Mouse (Mus musculus) MEL (cell line): ENCODE measurements around the gene Cnbd2. TPM values are rescaled to one million over a fixed set of nuclear protein-coding genes. Genes with fewer than 3 reads are reported as not detected.
A peak's percentile ranks its signal among the peaks of the same experiment; 100 is the strongest.

Experiments used
- DNase-seq: peaks from one replicate; pipeline ENCODE4 v3.0.0; 2011; ENCODE audit warnings: low read depth, low spot score
- H3K27ac ChIP-seq: 2 replicates; pipeline ENCODE4 v1.5.1; 2012; ENCODE audit warnings: low read depth, mild to moderate bottlenecking, control low read depth, low read length, moderate library complexity; ENCODE audit not compliant: control insufficient read depth
- H3K27me3 ChIP-seq, 2 experiments: fragments of 150-350 bp in 1 of 2; sonication (generic) in 1 of 2; 2 replicates each; pipeline ENCODE4 v1.6.1; 2012; ENCODE audit warnings: low read length in 2 of 2, mild to moderate bottlenecking in 2 of 2, improper control_type of control experiment in 1 of 2, moderate library complexity in 1 of 2; ENCODE audit not compliant: insufficient read depth in 2 of 2, control insufficient read depth in 1 of 2
- H3K36me3 ChIP-seq, 2 experiments: 2 replicates each; pipeline ENCODE4 v1.6.1; 2012 to 2014; ENCODE audit warnings: low read length in 2 of 2, improper control_type of control experiment in 1 of 2, inconsistent platforms in 1 of 2, mild to moderate bottlenecking in 1 of 2; ENCODE audit not compliant: insufficient read depth in 2 of 2, control insufficient read depth in 1 of 2
- H3K4me1 ChIP-seq, 2 experiments: fragments of 150-350 bp in 1 of 2; sonication (generic) in 1 of 2; 2 replicates each; pipeline ENCODE4 v1.6.1; 2012; ENCODE audit warnings: low read length in 2 of 2, improper control_type of control experiment in 1 of 2, mild to moderate bottlenecking in 1 of 2; ENCODE audit not compliant: insufficient read depth in 2 of 2, control insufficient read depth in 1 of 2
- H3K4me3 ChIP-seq, 2 experiments: fragments of 150-350 bp in 1 of 2; sonication (generic) in 1 of 2; 2 replicates each; pipeline ENCODE4 v1.5.1; 2012; ENCODE audit warnings: low read depth in 2 of 2, low read length in 2 of 2, mild to moderate bottlenecking in 2 of 2, moderate library complexity in 2 of 2, control low read depth in 1 of 2, improper control_type of control experiment in 1 of 2; ENCODE audit not compliant: control insufficient read depth in 1 of 2, insufficient read depth in 1 of 2
- H3K79me2 ChIP-seq: 2 replicates; pipeline ENCODE4 v1.6.1; 2012; ENCODE audit warnings: mild to moderate bottlenecking, low read length, moderate library complexity; ENCODE audit not compliant: control insufficient read depth, poor library complexity, insufficient read depth
- H3K9ac ChIP-seq: 2 replicates; pipeline ENCODE4 v1.6.1; 2012; ENCODE audit warnings: low read depth, mild to moderate bottlenecking, control low read depth, low read length, moderate library complexity; ENCODE audit not compliant: control insufficient read depth, poor library complexity, severe bottlenecking
- H3K9me3 ChIP-seq: fragments of 150-350 bp; sonication (generic); replicated peaks from 2 replicates; pipeline ENCODE4 v1.6.1; 2012; ENCODE audit warnings: mild to moderate bottlenecking, low read length, improper control_type of control experiment, moderate library complexity; ENCODE audit not compliant: insufficient read depth
- CHD2 ChIP-seq: IDR thresholded peaks from 2 replicates; pipeline ENCODE4 v1.6.1; 2011; ENCODE audit warnings: low read length, improper control_type of control experiment
- CTCF ChIP-seq, 3 experiments: IDR thresholded peaks in 2 of 3; conservative IDR thresholded peaks in 1 of 3; 2 replicates each; pipeline ENCODE4 v1.5.1; 2011 to 2012; ENCODE audit warnings: low read length in 3 of 3, low read depth in 2 of 3, mild to moderate bottlenecking in 2 of 3, improper control_type of control experiment in 1 of 3, inconsistent platforms in 1 of 3, mixed read lengths in 1 of 3, moderate library complexity in 1 of 3; ENCODE audit not compliant: control insufficient read depth in 1 of 3, insufficient read depth in 1 of 3, poor library complexity in 1 of 3, severe bottlenecking in 1 of 3
- EP300 ChIP-seq, 2 experiments: IDR thresholded peaks; 2 replicates each; pipeline ENCODE4 v1.6.1; 2011; ENCODE audit warnings: improper control_type of control experiment in 2 of 2, low read length in 2 of 2, low read depth in 1 of 2, mild to moderate bottlenecking in 1 of 2
- GABPA ChIP-seq: IDR thresholded peaks from 2 replicates; pipeline ENCODE4 v1.6.1; 2012; ENCODE audit warnings: low read depth, mild to moderate bottlenecking, inconsistent platforms, low read length, improper control_type of control experiment, moderate library complexity
- HCFC1 ChIP-seq: IDR thresholded peaks from 2 replicates; pipeline ENCODE4 v1.6.1; 2012; ENCODE audit warnings: low read depth, mild to moderate bottlenecking, inconsistent platforms, low read length, improper control_type of control experiment, moderate library complexity
- JUND ChIP-seq: IDR thresholded peaks from 2 replicates; pipeline ENCODE4 v1.6.1; 2011; ENCODE audit warnings: low read depth, mild to moderate bottlenecking, improper control_type of control experiment, low read length
- MAX ChIP-seq: IDR thresholded peaks from 2 replicates; pipeline ENCODE4 v1.6.1; 2011; ENCODE audit warnings: low read length, improper control_type of control experiment
- MEF2A ChIP-seq: IDR thresholded peaks from 2 replicates; pipeline ENCODE4 v1.6.1; 2014; ENCODE audit warnings: low read depth, mild to moderate bottlenecking, inconsistent platforms, low read length, improper control_type of control experiment; ENCODE audit not compliant: poor library complexity, insufficient replicate concordance, severe bottlenecking; ENCODE audit errors: extremely low read depth
- MYB ChIP-seq: IDR thresholded peaks from 2 replicates; pipeline ENCODE4 v1.6.1; 2011; ENCODE audit warnings: mild to moderate bottlenecking, low read depth, low read length, improper control_type of control experiment
- MYC ChIP-seq: IDR thresholded peaks from 2 replicates; pipeline ENCODE4 v1.6.1; 2011; ENCODE audit warnings: low read depth, mild to moderate bottlenecking, low read length, improper control_type of control experiment, moderate library complexity
- NELFE ChIP-seq: IDR thresholded peaks from 2 replicates; pipeline ENCODE4 v1.6.1; 2011; ENCODE audit warnings: low read depth, low read length, improper control_type of control experiment
- POLR2AphosphoS2 ChIP-seq: IDR thresholded peaks from 2 replicates; pipeline ENCODE4 v1.6.1; 2011; ENCODE audit warnings: low read length, improper control_type of control experiment
- RCOR1 ChIP-seq: IDR thresholded peaks from 2 replicates; pipeline ENCODE4 v1.6.1; 2012; ENCODE audit warnings: low read depth, mild to moderate bottlenecking, inconsistent platforms, low read length, improper control_type of control experiment
- TAL1 ChIP-seq: IDR thresholded peaks from 2 replicates; pipeline ENCODE4 v1.6.1; 2012; ENCODE audit warnings: mild to moderate bottlenecking, inconsistent platforms, low read length, moderate library complexity, mixed read lengths
- TCF12 ChIP-seq: IDR thresholded peaks from 2 replicates; pipeline ENCODE4 v1.6.1; 2014; ENCODE audit warnings: low read depth, mild to moderate bottlenecking, inconsistent platforms, low read length, improper control_type of control experiment, moderate library complexity
- UBTF ChIP-seq: IDR thresholded peaks from 2 replicates; pipeline ENCODE4 v1.6.1; 2012; ENCODE audit warnings: low read depth, mild to moderate bottlenecking, inconsistent platforms, low read length, improper control_type of control experiment, moderate library complexity, borderline replicate concordance; ENCODE audit not compliant: insufficient read depth
- ZC3H11A ChIP-seq: IDR thresholded peaks from 2 replicates; pipeline ENCODE4 v1.6.1; 2012; ENCODE audit warnings: low read depth, mild to moderate bottlenecking, inconsistent platforms, low read length, improper control_type of control experiment
- ZMIZ1 ChIP-seq: IDR thresholded peaks from 2 replicates; pipeline ENCODE4 v1.6.1; 2012; ENCODE audit warnings: low read depth, mild to moderate bottlenecking, inconsistent platforms, low read length, improper control_type of control experiment, moderate library complexity
- ZNF384 ChIP-seq: IDR thresholded peaks from 2 replicates; pipeline ENCODE4 v1.6.1; 2012; ENCODE audit warnings: low read depth, mild to moderate bottlenecking, inconsistent platforms, low read length, improper control_type of control experiment
- polyA plus RNA-seq, 2 experiments: library from polyadenylated mRNA; stranded (reverse) in 1 of 2; unstranded in 1 of 2; fragments of >175 nt in 1 of 2; fragments of >200 nt in 1 of 2; gene quantifications; 2 replicates each; pipeline versions ENCODE4 v1.2.1 to v1.2.4; 2012; ENCODE audit warnings: low replicate concordance in 2 of 2, low read depth in 1 of 2; ENCODE audit not compliant: insufficient read length in 2 of 2, insufficient read depth in 1 of 2, missing spikeins in 1 of 2
- total RNA-seq: library from RNA; depleted of rRNA; stranded (reverse); fragments of 300-350 nt; gene quantifications from 2 replicates; pipeline ENCODE4 v1.2.3, GENCODE M21; 2012

The Cnbd2 gene
- total and polyA plus RNA-seq, 3 experiments: 1.8 to 4.8 TPM; not detected in 1

GRCm38 (mm10) chr2:156312297-156312897 lies at the start of gene Cnbd2, which contains the start of gene Scand1 (continued):
- no peak for TF ChIP-seq CHD2
- TF ChIP-seq ZMIZ1: peak; percentile 89; the same call in 1 of the 2 replicates
- no peak for TF ChIP-seq GABPA
- TF ChIP-seq EP300 (IDR thresholded peaks at IDR 0.05; ENCODE audit: low read depth in 1 of 2, low read length in 2 of 2): peak in 1 of 2 experiments; percentile 3; a peak in 1 of 4 replicates

GRCm38 (mm10) chr2:156263204-156263893 lies 48.8 kb upstream of the Cnbd2 start:
- peak; percentile 49 for DNase-seq
- no peaks in the 10 kb centered on the region for H3K9me3 ChIP-seq
- H3K36me3 ChIP-seq: peaks cover 2 to 4% of the 10 kb centered on the region in 2 experiments
- no peak overlapping the region for H3K9ac ChIP-seq
- H3K27me3 ChIP-seq: no peaks in the 10 kb centered on the region
- TF ChIP-seq TCF12 (no peak), RCOR1 (peak; percentile 37; the same call in 1 of the 2 replicates), MAX (no peak), ZNF384 (0 out of 2 replicates have a peak, but pooled peaks have one; percentile 36), EP300 (IDR thresholded peaks at IDR 0.05; ENCODE audit: low read depth in 1 of 2, low read length in 2 of 2) (peak in 1 of 2 experiments; percentile 14; a peak in 1 of 4 replicates), ZC3H11A (no peak), HCFC1 (no peak), UBTF (no peak), MYC (no peak)
- TF ChIP-seq, all 39 proteins: peak for 3
- no peak overlapping the region for H3K4me3 ChIP-seq
- H3K27ac ChIP-seq: no peak overlapping the region
- H3K79me2 ChIP-seq: no peaks in the 10 kb centered on the region
- peaks cover 2 to 7% of the 10 kb centered on the region in 2 experiments; a peak in 3 of 4 replicates for H3K4me1 ChIP-seq

- no peaks in the 10 kb centered on the region for H3K9me3 ChIP-seq
- TF ChIP-seq NELFE: no peak
- TF ChIP-seq MEF2A: no peak
- TF ChIP-seq JUND: no peak
- TF ChIP-seq MYB: no peak
- TF ChIP-seq TAL1: no peak
- TF ChIP-seq HCFC1: no peak
- no peak for TF ChIP-seq POLR2AphosphoS2
- no peak for TF ChIP-seq MAX
- TF ChIP-seq CTCF (IDR thresholded peaks at IDR 0.05 in 2 of 3, conservative IDR thresholded peaks at IDR 0.05 in 1 of 3; ENCODE audit: control insufficient read depth in 1 of 3, insufficient read depth in 1 of 3, low read depth in 2 of 3, low read length in 3 of 3, poor library complexity in 1 of 3, severe bottlenecking in 1 of 3): no peak
- TF ChIP-seq, all 39 proteins: peak for 0
- Histone ChIP-seq H3K9ac (no peak overlapping the region), H3K4me3 (no peak overlapping the region), H3K36me3 (peaks cover 4% of the 10 kb centered on the region in 2 experiments), H3K27ac (no peak overlapping the region), H3K4me1 (peaks cover 2 to 7% of the 10 kb centered on the region in 2 experiments; a peak in 3 of 4 replicates), H3K27me3 (no peaks in the 10 kb centered on the region), H3K79me2 (no peaks in the 10 kb centered on the region)
- no peak for DNase-seq
Measured at GRCm38 (mm10) chr2:156267636-156268035, 44.5 kb upstream of the Cnbd2 start.
